Mouse (Mus musculus) natural killer cell, adult 2 months (primary cell): ENCODE measurements around the gene Ryk.

Source experiments
- DNase-seq, 2 experiments: peaks; one replicate each; pipeline ENCODE4 v3.0.0; 2022; ENCODE audit warnings: low spot score in 2 of 2

Ryk gene

DNA sequence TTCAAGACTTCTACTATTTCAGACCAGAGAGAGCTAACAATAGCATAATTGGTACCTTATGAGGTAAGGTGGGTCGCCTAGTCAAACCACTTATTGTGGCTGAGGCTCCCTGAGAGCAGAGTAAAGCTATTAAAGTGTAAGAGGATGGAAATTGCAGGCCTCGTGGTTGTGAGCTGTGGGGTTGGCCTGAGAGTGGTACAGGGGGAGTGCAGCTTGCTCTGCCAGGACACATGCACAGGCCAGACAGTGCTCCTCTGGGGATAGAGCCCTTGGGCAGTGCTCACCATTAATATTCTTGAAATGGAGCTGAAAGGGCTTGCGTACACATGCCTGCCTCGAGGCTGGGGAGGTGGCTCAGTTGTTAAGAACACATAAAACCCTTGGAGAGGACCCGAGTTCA lies 23.6 kb downstream of the Ryk start:
- no peak for DNase-seq

GRCm38 (mm10) chr9:102859399-102859798 lies 24.7 kb downstream of the Ryk start:
- DNase-seq = no peak

DNA sequence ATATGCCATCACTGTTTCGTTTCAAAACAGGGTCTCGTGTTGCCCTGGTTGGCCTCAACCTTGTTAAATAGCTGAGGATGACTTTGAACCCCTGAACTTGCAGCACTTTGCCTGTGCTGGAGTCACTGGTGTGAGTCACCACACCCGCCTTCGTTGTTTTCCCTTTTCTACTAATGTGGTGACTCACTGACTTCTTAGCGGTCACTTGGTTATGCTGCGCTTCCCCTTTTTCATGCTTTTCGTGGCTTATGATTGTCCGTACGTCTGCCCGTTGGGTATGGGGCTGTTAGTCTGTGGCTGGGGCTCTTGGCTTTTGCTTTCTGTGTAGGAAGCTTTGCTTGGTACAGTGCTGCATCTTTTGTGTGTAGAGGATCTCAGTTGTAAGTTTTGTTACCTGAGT lies 25.2 kb downstream of the Ryk start:
- peak in 1 of 2 experiments; percentile 12 for DNase-seq

DNA sequence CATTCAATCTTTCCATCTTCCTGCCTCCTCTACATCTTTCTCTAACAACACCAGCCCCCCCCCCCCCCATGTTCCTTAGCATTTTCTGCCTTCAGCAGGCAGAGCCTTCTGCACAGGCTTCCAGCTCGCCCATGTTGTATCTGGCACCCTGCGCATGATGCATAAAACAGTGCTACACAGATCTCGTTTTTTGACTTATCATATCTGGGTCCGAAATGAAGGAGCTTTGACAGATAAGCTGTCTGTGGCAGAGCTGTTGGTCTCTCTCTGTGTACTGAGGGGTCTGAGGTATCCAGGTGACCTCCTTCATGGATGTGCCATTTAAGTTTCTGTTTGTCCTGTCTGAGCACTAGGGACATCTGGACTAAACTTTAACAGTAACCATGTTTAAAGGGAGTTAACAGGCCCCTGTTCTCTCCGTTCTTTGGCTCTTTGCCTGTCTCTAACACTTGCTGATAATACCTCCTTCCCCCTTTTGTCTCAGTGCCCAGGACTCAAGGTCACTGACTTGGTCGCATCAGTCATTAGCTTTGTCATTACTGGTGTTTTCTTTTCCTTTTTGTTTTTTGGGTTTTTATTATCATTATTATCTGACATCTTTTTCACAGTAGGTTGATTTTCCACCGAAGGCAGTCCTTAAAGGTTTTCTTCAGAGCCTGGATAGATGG lies 26.2 kb downstream of the Ryk start:
- no peak for DNase-seq

DNA sequence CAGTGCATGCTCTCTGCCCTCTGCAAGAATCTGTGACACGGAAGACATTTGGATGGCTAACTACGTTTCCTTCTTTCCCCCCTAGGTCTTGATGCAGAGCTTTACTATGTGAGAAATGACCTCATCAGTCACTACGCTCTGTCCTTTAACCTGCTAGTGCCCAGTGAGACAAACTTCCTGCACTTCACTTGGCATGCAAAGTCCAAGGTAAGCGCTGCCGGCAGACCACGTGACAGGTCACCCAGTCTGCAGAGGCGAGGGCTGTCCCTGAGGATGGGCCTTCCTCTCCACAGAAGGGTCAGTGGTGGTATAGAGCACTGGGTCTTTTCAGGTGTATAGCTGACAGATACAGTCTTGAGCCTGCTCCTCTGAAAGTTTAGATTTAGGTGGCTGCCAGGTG lies 27.1 kb downstream of the Ryk start:
- no peak for DNase-seq

DNA sequence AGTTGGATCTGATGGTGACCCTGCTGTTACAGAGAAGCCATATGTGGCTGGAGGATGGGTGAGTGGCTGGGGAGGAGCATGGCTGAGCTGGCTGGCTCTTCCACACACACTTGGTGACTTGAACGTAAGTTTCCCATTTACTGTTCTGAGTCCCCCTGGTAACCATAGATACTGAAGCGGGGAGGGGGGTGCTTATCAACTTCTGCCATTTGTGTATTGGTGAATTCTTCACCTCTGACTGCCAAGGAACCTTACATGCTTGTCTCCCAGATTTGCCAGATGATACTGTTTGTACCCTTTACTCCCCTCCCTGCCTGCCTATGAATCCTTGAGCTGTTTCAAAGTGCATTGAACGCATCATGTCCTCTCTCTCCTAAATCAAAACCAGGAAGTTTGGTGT lies 27.5 kb downstream of the Ryk start:
- no peak for DNase-seq

GRCm38 (mm10) chr9:102863876-102864545 lies 29.3 kb downstream of the Ryk start:
- no peak for DNase-seq

GRCm38 (mm10) chr9:102864931-102865330 lies 30.2 kb downstream of the Ryk start:
- no peak for DNase-seq

- DNase-seq = no peak
Observed at GRCm38 (mm10) chr9:102865946-102866737, 31.4 kb downstream of the Ryk start.

DNA sequence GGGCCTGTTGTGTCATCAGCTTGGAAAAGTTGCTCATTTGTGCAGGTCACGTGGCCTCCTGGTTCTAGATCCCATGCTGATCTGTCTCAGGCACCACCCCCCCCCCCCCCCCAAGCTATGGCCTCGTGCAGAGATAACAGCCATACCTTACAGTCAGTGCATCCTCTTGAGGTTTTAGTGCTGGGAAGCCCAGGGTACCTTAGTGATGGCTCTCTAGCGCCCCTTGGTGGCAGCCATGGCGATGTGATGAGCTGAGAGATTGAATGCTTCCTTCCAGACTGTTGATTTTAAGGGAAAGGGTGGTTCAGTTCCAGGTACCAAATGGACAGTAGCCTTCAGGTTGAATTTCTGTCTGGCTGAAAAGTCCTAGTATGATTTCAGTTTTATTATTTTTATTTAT lies 32.2 kb downstream of the Ryk start:
- peak in 1 of 2 experiments; percentile 23 for DNase-seq

DNA sequence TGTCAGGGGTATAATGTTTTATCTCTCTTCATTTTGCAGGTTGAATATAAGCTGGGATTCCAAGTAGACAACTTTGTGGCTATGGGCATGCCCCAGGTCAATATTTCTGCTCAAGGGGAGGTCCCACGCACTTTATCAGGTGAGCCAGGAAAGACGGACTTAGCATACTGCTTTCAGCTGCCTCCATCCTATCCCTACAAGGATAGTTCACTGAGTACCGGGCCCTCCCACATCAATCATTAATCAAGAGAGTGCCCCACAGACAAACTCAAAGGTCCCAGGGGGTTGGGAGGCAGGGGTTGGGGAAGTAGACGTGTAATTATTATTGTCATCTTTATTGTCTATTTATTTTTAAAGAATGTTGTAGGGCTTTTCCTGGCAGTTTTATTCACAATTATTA lies 32.8 kb downstream of the Ryk start:
- no peak for DNase-seq

DNA sequence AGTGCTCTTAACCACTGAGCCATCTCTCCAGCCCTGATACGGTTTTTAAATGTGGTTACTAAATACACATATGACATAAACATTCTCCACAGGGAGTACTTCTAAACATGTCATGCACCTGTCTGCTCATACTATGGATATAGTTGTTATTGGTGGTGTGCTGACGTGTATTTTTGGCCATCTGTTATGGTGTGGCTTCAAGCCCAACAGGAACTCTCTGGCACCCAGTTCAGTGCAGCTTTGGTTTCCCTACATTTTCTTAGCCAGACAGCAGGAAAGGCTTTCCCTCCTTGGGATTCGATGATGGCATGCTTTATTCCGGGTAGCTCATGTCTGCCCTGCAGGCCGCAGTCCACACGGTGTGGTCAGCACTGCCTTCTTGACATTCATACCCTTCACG lies 33.7 kb downstream of the Ryk start:
- DNase-seq = no peak

DNA sequence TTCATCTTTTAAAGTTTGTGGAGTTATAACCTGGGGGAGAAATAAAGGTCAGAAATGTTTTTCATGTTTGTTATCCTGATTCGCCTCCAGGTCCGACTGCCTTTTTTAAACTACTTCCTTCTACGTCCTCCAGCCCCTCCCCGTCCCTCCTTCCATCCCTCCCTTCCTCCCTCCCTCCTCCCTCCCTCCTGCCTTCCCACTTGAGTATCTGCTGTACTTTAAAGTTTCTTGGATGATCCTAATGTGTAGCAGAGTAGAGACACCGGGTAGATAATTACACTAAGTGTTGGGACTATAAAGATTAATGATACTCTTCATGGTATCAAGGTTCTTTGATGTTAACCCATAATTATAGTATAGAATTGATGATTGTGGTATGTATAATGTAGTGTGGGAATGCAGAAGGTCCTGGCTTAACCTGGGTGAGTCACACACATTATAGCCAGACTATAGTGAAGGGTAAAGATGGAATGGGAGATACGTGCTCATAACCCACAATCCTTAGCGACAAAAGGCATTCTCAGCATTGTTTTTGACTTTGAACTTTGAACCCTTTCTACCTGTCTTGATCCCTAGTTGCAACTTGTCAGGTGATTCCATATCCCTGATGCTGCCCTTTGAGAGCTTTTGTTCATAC lies 41.5 kb downstream of the Ryk start:
- DNase-seq = no peak

DNA sequence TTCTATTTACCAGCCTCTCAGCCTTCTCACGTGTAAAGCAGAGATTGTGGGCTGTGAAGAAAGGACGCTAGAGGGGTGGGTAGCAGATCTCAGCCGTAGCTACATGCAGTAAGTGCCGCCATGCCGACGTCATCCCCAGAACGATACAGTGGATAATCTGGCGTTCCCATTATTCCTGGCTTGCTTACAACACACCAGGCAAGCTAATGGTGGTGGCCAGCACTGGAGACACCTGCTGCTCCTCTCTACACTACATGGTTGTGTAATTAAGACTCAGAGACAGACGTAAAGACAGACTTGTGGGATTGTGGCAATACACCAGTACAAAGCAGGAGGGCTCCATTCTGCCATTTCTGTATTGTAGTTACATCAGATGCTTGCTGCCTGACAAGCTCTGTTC lies 43.2 kb downstream of the Ryk start:
- no peak for DNase-seq

DNA sequence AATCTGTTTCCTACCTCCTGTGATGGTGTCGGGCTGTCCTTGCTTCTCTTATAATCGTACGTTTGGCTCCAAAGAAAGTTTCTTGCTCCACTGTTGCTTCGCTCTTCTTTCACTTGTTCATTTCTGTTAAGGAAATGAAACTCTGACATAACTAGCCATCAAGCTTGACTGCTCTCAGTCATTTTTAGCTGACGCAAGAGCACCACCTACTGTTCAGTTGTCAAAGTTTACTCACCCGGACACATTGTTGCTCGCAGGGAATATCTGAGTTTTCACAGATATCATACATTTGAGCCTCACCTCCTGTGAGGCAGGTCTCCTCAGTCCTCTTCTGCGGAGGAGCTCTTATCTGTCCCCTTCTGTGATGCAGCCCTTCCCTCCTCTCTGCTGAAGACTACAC lies 44.8 kb downstream of the Ryk start:
- DNase-seq = peak; percentile 17 to 69

- DNase-seq = no peak
Observed at GRCm38 (mm10) chr9:102884703-102885102, 50.0 kb downstream of the Ryk start.

DNA sequence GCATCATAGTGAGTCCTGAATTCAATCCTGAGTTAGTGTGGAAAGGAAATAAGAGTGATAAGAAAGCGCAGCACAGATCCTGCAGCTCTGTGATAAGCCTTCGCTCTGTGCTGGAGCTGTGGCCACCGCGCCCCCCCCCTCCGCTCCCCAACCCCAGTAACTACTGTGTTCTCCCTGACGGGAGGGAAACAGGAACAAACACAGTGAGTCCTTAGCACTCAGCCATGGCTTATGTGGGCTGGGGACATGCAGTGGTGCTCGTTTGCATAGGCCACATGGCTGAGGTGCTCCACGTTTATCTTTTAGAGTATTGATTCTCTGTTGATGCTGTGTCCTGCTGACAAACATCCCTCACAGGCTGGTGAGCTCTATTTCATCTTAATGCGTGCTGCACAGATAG lies 55.4 kb downstream of the Ryk start:
- no peak for DNase-seq

GRCm38 (mm10) chr9:102892480-102893355 lies 58.0 kb downstream of the Ryk start:
- DNase-seq = no peak

- no peak for DNase-seq
Observed at GRCm38 (mm10) chr9:102893356-102893870, 58.7 kb downstream of the Ryk start.

DNA sequence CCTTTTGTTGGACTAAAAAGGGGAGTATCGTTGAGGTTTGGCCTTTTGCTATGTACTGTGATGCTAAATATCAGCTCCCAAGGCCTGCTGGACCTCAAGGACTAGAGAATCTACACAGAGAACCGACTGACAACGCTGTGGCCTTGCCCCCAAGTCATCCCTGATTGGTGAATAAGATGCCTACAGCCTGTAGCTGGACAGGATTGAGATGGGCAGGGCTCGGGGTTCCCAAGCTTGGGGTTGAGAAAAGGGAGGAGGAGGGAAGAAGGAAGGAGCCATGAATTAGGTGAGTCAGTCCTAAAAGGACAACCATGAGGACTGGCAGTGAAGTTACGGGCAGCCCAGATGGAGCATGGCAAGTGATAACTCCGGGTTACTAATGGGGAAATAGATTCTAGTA lies 65.2 kb downstream of the Ryk start:
- no peak for DNase-seq

DNA sequence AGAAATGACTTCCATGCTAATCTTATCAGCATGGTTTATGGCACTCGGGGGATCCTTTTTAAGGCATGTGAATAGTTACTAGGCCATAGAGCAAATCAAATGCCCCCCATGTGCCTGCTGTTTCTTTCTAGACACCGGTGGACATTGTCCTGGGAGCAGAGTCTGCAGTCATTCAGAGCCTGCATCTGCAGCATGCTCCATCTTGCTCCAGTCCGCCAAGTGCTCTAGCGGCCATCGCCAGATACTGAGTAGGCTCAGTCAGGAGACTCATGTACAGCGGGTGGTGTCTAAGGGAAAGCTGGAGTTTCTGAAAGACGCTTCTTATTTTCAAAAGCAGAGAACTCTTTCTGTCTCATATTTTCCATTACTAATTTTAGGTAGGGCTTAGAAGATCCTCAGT lies 67.6 kb downstream of the Ryk start:
- no peak for DNase-seq
